Mouse (Mus musculus) stomach, postnatal 0 days (tissue): ENCODE measurements at regions not wholly inside any gene's neighbourhood (a gene's known extent, or its start where the extent isn't known, plus 50 kb on each side); places are given as distances from the start of the nearest gene placed in this dataset.

Source experiments
- ATAC-seq: fragments of 200-750 bp; cut with Nextera tagmentation; 2 replicates; pipeline ENCODE4 v1.8.0; 2017; ENCODE audit not compliant: low FRiP score, low TSS enrichment
- DNase-seq: peaks from one replicate; pipeline ENCODE4 v3.0.0-alpha.2; 2016; ENCODE audit warnings: low spot score
- H3K27ac ChIP-seq: fragments of 300-500 bp; sonication (generic); replicated peaks from 2 replicates; pipeline ENCODE4 v1.5.1; 2014; ENCODE audit warnings: mild to moderate bottlenecking, control low read depth
- H3K27me3 ChIP-seq: fragments of 300-500 bp; sonication (generic); 2 replicates; pipeline ENCODE4 v1.6.1; 2014; ENCODE audit warnings: low read length; ENCODE audit not compliant: control insufficient read depth, insufficient read depth
- H3K36me3 ChIP-seq: fragments of 300-500 bp; sonication (generic); 2 replicates; pipeline ENCODE4 v1.6.1; 2014; ENCODE audit warnings: low read length, mixed read lengths; ENCODE audit not compliant: control insufficient read depth, insufficient read depth
- H3K4me1 ChIP-seq: fragments of 300-500 bp; sonication (generic); replicated peaks from 2 replicates; pipeline ENCODE4 v1.6.1; 2014; ENCODE audit warnings: antibody characterized with exemption; ENCODE audit not compliant: control insufficient read depth, insufficient read depth
- H3K4me2 ChIP-seq: fragments of 300-500 bp; sonication (generic); replicated peaks from 2 replicates; pipeline ENCODE4 v1.6.1; 2014; ENCODE audit warnings: low read depth, mild to moderate bottlenecking, control low read depth, moderate library complexity
- H3K4me3 ChIP-seq: fragments of 300-500 bp; sonication (generic); 2 replicates; pipeline ENCODE4 v1.5.1; 2014; ENCODE audit warnings: low read depth, low read length, control low read depth
- H3K9ac ChIP-seq: fragments of 300-500 bp; sonication (generic); 2 replicates; pipeline ENCODE4 v1.6.1; 2014; ENCODE audit warnings: mild to moderate bottlenecking, low read length, control low read depth, mixed read lengths
- H3K9me3 ChIP-seq: fragments of 300-500 bp; sonication (generic); 2 replicates; pipeline ENCODE4 v1.6.1; 2016; ENCODE audit warnings: low read length; ENCODE audit not compliant: control insufficient read depth
- CTCF ChIP-seq: IDR thresholded peaks from 2 replicates; pipeline ENCODE4 v1.5.1; 2016; ENCODE audit warnings: antibody characterized with exemption, low read depth, mild to moderate bottlenecking, moderate library complexity
- EP300 ChIP-seq: optimal IDR thresholded peaks from 2 replicates; pipeline ENCODE3; 2016; ENCODE audit warnings: antibody characterized with exemption
- WGBS: fragments of 180-500 bp; shearing (Covaris S2); extraction: QIAGEN DNeasy Blood & Tissue Kit; methylation state at CpG from one replicate; pipeline ENCODE4 v1.1.7; 2014; 5-methylcytosine and 5-hydroxymethylcytosine counted together

- no peak for TF ChIP-seq CTCF
- no peak for TF ChIP-seq EP300
- no peak overlapping the region for H3K4me3 ChIP-seq
- H3K9ac ChIP-seq = no peak overlapping the region
- H3K4me1 ChIP-seq = no peaks in the 10 kb centered on the region
- WGBS = 73% methylated on average over 9 of the region's 9 CpGs
- no peaks in the 10 kb centered on the region for H3K9me3 ChIP-seq
- H3K4me2 ChIP-seq = no peak overlapping the region
- ATAC-seq = no peak
- DNase-seq = no peak
- H3K36me3 ChIP-seq = no peaks in the 10 kb centered on the region
- no peaks in the 10 kb centered on the region for H3K27me3 ChIP-seq
- H3K27ac ChIP-seq = no peak overlapping the region
Observed at GRCm38 (mm10) chr11:50520162-50520561, 81.7 kb upstream of the Adamts2 start.

- H3K4me1 ChIP-seq = no peaks in the 10 kb centered on the region
- whole genome bisulfite sequencing = 70% methylated on average over 5 of the region's 5 CpGs
- TF ChIP-seq EP300 = no peak
- no peak for TF ChIP-seq CTCF
- ATAC-seq = no peak
- no peaks in the 10 kb centered on the region for H3K36me3 ChIP-seq
- no peak for DNase-seq
- H3K4me2 ChIP-seq = no peak overlapping the region
- H3K4me3 ChIP-seq = no peak overlapping the region
- no peaks in the 10 kb centered on the region for H3K27me3 ChIP-seq
- no peak overlapping the region for H3K9ac ChIP-seq
- H3K27ac ChIP-seq = no peak overlapping the region
- H3K9me3 ChIP-seq = no peaks in the 10 kb centered on the region
Observed at GRCm38 (mm10) chr11:50507882-50508281, 77.0 kb upstream of the Rufy1 start.

DNA sequence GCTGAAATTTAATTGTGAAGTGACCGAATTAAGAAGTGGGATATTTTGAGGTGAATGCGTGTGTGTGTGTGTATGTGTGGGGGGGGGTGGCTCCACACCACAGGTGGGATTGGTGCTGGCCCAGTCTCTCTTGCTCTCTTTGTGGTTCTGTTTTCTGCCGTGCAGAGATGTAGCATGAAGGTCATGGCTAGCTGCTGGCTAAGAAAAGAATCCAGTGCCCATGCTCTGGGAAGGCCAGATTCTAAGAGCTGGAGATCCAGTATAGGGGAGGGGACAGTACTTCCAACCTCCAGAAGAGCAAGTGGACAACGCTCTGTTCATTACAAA, 76.5 kb upstream of the Rufy1 start:
- Histone ChIP-seq H3K27me3 (no peaks in the 10 kb centered on the region), H3K9me3 (no peaks in the 10 kb centered on the region), H3K36me3 (no peaks in the 10 kb centered on the region), H3K4me2 (no peak overlapping the region), H3K9ac (no peak overlapping the region), H3K27ac (no peak overlapping the region), H3K4me1 (no peaks in the 10 kb centered on the region), H3K4me3 (no peak overlapping the region)
- ATAC-seq (no peak), DNase-seq (no peak)
- TF ChIP-seq CTCF = no peak
- TF ChIP-seq EP300 = no peak
- WGBS = 81% methylated on average over 4 of the region's 4 CpGs

- no peak overlapping the region for H3K4me3 ChIP-seq
- DNase-seq = no peak
- no peaks in the 10 kb centered on the region for H3K4me1 ChIP-seq
- H3K36me3 ChIP-seq = no peaks in the 10 kb centered on the region
- ATAC-seq = no peak
- H3K4me2 ChIP-seq = no peak overlapping the region
- no peaks in the 10 kb centered on the region for H3K9me3 ChIP-seq
- no peak overlapping the region for H3K27ac ChIP-seq
- no peaks in the 10 kb centered on the region for H3K27me3 ChIP-seq
- TF ChIP-seq EP300 = no peak
- TF ChIP-seq CTCF = no peak
- WGBS = 64% methylated on average over 5 of the region's 5 CpGs
- no peak overlapping the region for H3K9ac ChIP-seq
Observed at GRCm38 (mm10) chr11:50506820-50507497, 76.0 kb upstream of the Rufy1 start.

GRCm38 (mm10) chr11:50501352-50501751, 70.4 kb upstream of the Rufy1 start:
- no peaks in the 10 kb centered on the region for H3K36me3 ChIP-seq
- ATAC-seq (no peak), DNase-seq (no peak)
- 42% methylated on average over 12 of the region's 12 CpGs for WGBS
- H3K27ac ChIP-seq = no peak overlapping the region
- H3K4me1 ChIP-seq = no peaks in the 10 kb centered on the region
- H3K9me3 ChIP-seq = no peaks in the 10 kb centered on the region
- TF ChIP-seq EP300 = no peak
- TF ChIP-seq CTCF = peak; percentile 23; the same call in 1 of the 2 replicates
- H3K9ac ChIP-seq = no peak overlapping the region
- no peak overlapping the region for H3K4me3 ChIP-seq
- no peaks in the 10 kb centered on the region for H3K27me3 ChIP-seq
- H3K4me2 ChIP-seq = no peak overlapping the region

GRCm38 (mm10) chr11:50493123-50493476, 62.2 kb upstream of the Rufy1 start:
- no peak for DNase-seq
- Histone ChIP-seq H3K4me3 (no peak overlapping the region), H3K4me2 (no peak overlapping the region), H3K4me1 (no peaks in the 10 kb centered on the region), H3K9ac (no peak overlapping the region), H3K27ac (no peak overlapping the region), H3K9me3 (no peaks in the 10 kb centered on the region), H3K36me3 (no peaks in the 10 kb centered on the region), H3K27me3 (no peaks in the 10 kb centered on the region)
- TF ChIP-seq CTCF (no peak), EP300 (no peak)
- ATAC-seq = no peak
- WGBS = 93% methylated on average over 5 of the region's 5 CpGs
